Mouse (Mus musculus) urinary bladder, adult 2 months (tissue): ENCODE measurements around the gene Tmem174. TPM values are rescaled to one million over a fixed set of nuclear protein-coding genes. Genes with fewer than 3 reads are reported as not detected.

Source experiments
- polyA plus RNA-seq: library from polyadenylated mRNA; depleted of rRNA; stranded (reverse); fragments of >200 nt; gene quantifications from 2 replicates; pipeline ENCODE4 v1.2.3, GENCODE M21; 2012; rRNA removed

The Tmem174 gene
- polyA plus RNA-seq, 1 experiment: not detected

Other genes starting within 250 kb of the Tmem174 start
- gene Gm10320, start 145.4 kb downstream of the Tmem174 start, polyA plus RNA-seq: 1.1 and 2.1 TPM in 2 replicates
- 0.10 and 0.14 TPM in 2 replicates for gene Tmem171, start 57.4 kb upstream of the Tmem174 start, polyA plus RNA-seq
- 34.3 and 37.3 TPM in 2 replicates for gene Fcho2, start 178.0 kb upstream of the Tmem174 start, polyA plus RNA-seq